Mouse (Mus musculus): Measurements from ENCODE around the gene Hcfc1r1. TPM values are rescaled to one million over a fixed set of nuclear protein-coding genes. Genes with fewer than 3 reads are reported as not detected.

The Hcfc1r1 gene
- polyA plus RNA-seq, 1 experiment from 2014 or later = 389 TPM

DNA sequence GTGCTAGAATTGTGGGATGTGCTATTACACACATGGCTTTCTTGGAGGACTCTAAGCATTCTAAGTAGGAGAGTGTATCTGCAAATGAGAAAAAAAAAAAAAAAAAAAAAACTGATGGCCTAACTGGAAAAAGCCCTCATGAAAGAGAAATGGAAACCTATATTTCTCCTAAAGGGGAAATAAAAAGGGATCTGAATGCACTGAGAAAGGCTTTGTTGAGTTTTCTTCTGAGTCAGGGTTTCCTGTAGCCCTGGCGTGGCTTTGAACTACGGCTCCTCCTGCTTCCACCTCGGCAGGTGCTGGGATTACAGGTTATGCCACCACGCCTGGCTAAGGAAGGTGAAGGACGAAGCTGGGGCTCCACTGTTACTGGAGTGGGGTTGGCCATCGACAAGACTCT is 19.4 kb upstream of the Hcfc1r1 start:
- 52% methylated on average over 6 of the region's 6 CpGs for WGBS (ENCODE audit: insufficient replicate concordance)
- no peak overlapping the region for H3K27ac ChIP-seq (ENCODE audit: low read depth, low read length)

DNA sequence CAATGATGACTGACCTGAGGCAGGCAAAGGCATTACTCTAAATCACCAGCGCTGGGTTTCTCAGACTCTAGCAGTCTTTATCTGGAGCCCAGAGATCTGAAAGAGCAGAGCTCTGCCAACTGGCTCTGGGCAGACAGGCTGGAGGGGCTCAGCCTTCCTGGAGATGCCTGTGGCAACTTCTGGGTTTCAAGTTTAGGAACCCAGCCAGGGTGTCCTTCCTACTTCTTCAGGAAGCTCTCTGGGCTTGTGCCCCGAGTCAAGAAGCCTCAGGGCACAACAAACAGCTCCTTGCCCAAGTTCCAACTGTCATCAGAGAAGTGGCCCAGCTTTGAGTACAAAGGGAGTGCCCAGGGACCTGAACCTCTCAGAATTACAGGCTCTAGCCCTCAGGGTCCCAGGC is 19.0 kb upstream of the Hcfc1r1 start:
- Histone ChIP-seq H3K9ac (ENCODE audit: low read depth, low read length) (no peak overlapping the region), H3K27me3 (ENCODE audit: control insufficient read depth, insufficient read depth, low read length) (peaks cover 8% of the 10 kb centered on the region)

More for the DNA sequence above, 19.4 kb upstream of the Hcfc1r1 start:
- Histone ChIP-seq H3K36me3 (ENCODE audit: control insufficient read depth, insufficient read depth, low read length) (no peaks in the 10 kb centered on the region), H3K4me1 (ENCODE audit: control insufficient read depth, insufficient read depth, low read length) (no peaks in the 10 kb centered on the region), H3K9me3 (replicated peaks; ENCODE audit: control insufficient read depth, low read length) (no peaks in the 10 kb centered on the region), H3K9ac (ENCODE audit: low read depth, low read length) (no peak overlapping the region), H3K4me3 (ENCODE audit: low read depth, low read length) (no peak overlapping the region), H3K4me2 (no peak overlapping the region), H3K27me3 (ENCODE audit: control insufficient read depth, insufficient read depth, low read length) (peaks cover 4% of the 10 kb centered on the region; the same call in 1 of the 2 replicates)
- ATAC-seq (replicated peaks; ENCODE audit: insufficient number of reproducible peaks, low FRiP score, low TSS enrichment) = no peak

DNA sequence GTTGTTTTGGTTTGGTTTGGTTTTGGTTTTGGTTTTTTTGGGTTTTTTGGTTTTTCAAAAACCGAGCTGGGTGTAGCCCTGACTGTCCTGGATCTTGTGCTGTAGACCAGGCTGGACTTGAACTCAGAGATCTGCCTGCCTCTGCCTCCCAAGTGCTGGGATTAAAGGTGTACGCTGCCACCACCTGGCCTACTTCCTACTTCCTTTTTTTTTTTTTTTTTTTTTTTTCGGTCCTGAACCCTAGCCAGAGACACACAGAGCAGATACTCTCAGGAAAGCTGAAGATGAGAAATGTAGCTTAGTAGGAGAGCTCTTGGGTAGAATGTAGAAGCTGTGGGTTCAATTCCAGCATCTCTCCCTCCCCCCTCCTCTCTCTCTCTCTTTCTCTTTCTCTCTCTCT is 14.9 kb upstream of the Hcfc1r1 start:
- ATAC-seq (replicated peaks; ENCODE audit: insufficient number of reproducible peaks, low FRiP score, low TSS enrichment) = no peak
- Histone ChIP-seq H3K9me3 (replicated peaks; ENCODE audit: control insufficient read depth, low read length) (no peaks in the 10 kb centered on the region), H3K27ac (ENCODE audit: low read depth, low read length) (no peak overlapping the region), H3K27me3 (ENCODE audit: control insufficient read depth, insufficient read depth, low read length) (peaks cover 46% of the 10 kb centered on the region), H3K9ac (ENCODE audit: low read depth, low read length) (no peak overlapping the region), H3K4me1 (ENCODE audit: control insufficient read depth, insufficient read depth, low read length) (no peaks in the 10 kb centered on the region), H3K36me3 (ENCODE audit: control insufficient read depth, insufficient read depth, low read length) (no peaks in the 10 kb centered on the region), H3K4me3 (ENCODE audit: low read depth, low read length) (no peak overlapping the region), H3K4me2 (no peak overlapping the region)
- 77% methylated on average over 3 of the region's 3 CpGs for WGBS (ENCODE audit: insufficient replicate concordance)

More for the DNA sequence above, 19.0 kb upstream of the Hcfc1r1 start:
- Histone ChIP-seq H3K4me3 (ENCODE audit: low read depth, low read length) (no peak overlapping the region), H3K9me3 (replicated peaks; ENCODE audit: control insufficient read depth, low read length) (no peaks in the 10 kb centered on the region), H3K36me3 (ENCODE audit: control insufficient read depth, insufficient read depth, low read length) (no peaks in the 10 kb centered on the region), H3K4me2 (no peak overlapping the region), H3K27ac (ENCODE audit: low read depth, low read length) (no peak overlapping the region), H3K4me1 (ENCODE audit: control insufficient read depth, insufficient read depth, low read length) (no peaks in the 10 kb centered on the region)
- 62% methylated on average over 2 of the region's 2 CpGs for WGBS (ENCODE audit: insufficient replicate concordance)
- no peak for ATAC-seq (replicated peaks; ENCODE audit: insufficient number of reproducible peaks, low FRiP score, low TSS enrichment)

GRCm38 (mm10) chr17:23660117-23660875 is 13.1 kb upstream of the Hcfc1r1 start, which contains the start of gene Bicdl2:
Gene Bicdl2, plus strand, starts transcription at chr17:23660506.
- H3K4me1 ChIP-seq (ENCODE audit: control insufficient read depth, insufficient read depth, low read length) = no peaks in the 10 kb centered on the region
- H3K9ac ChIP-seq (ENCODE audit: low read depth, low read length) = no peak within 1 kb of the TSS
- H3K27me3 ChIP-seq (ENCODE audit: control insufficient read depth, insufficient read depth, low read length) = peaks cover 46% of the 10 kb centered on the region
- H3K36me3 ChIP-seq (ENCODE audit: control insufficient read depth, insufficient read depth, low read length) = no peaks in the 10 kb centered on the region
- no peak within 1 kb of the TSS for H3K27ac ChIP-seq (ENCODE audit: low read depth, low read length)
- 9% methylated on average over 27 of the region's 27 CpGs for WGBS (ENCODE audit: insufficient replicate concordance)
- H3K4me2 ChIP-seq = peak within 1 kb of the TSS; percentile 7; the same call in 1 of the 2 replicates
- ATAC-seq (replicated peaks; ENCODE audit: insufficient number of reproducible peaks, low FRiP score, low TSS enrichment) = no peak
- peak within 1 kb of the TSS; percentile 11; the same call in 1 of the 2 replicates for H3K4me3 ChIP-seq (ENCODE audit: low read depth, low read length)
- H3K9me3 ChIP-seq (replicated peaks; ENCODE audit: control insufficient read depth, low read length) = no peaks in the 10 kb centered on the region

DNA sequence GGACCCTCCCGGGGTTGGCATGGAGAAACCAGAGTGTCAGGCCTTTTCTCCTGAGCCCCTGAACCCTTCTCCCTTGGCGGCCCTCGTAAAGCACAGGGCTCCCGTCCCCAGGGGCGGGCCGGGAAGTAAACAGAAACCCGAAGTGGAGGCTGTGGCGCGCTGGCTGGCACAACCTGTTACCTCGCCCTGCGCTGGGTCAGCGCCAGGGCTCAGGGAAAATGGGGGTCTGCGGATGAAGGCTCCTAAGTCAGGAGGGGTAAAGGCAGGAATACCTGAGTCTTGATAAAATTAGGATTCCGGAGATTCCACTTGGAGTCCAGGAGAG is 12.6 kb upstream of the Hcfc1r1 start:
- Histone ChIP-seq H3K27me3 (ENCODE audit: control insufficient read depth, insufficient read depth, low read length) (peaks cover 46% of the 10 kb centered on the region), H3K9me3 (replicated peaks; ENCODE audit: control insufficient read depth, low read length) (no peaks in the 10 kb centered on the region), H3K27ac (ENCODE audit: low read depth, low read length) (no peak overlapping the region), H3K36me3 (ENCODE audit: control insufficient read depth, insufficient read depth, low read length) (no peaks in the 10 kb centered on the region), H3K4me3 (ENCODE audit: low read depth, low read length) (no peak overlapping the region), H3K4me1 (ENCODE audit: control insufficient read depth, insufficient read depth, low read length) (no peaks in the 10 kb centered on the region), H3K9ac (ENCODE audit: low read depth, low read length) (no peak overlapping the region), H3K4me2 (peak overlapping the region; percentile 7; the same call in 1 of the 2 replicates)
- no peak for ATAC-seq (replicated peaks; ENCODE audit: insufficient number of reproducible peaks, low FRiP score, low TSS enrichment)
- WGBS (ENCODE audit: insufficient replicate concordance) = 2% methylated on average over 14 of the region's 14 CpGs

DNA sequence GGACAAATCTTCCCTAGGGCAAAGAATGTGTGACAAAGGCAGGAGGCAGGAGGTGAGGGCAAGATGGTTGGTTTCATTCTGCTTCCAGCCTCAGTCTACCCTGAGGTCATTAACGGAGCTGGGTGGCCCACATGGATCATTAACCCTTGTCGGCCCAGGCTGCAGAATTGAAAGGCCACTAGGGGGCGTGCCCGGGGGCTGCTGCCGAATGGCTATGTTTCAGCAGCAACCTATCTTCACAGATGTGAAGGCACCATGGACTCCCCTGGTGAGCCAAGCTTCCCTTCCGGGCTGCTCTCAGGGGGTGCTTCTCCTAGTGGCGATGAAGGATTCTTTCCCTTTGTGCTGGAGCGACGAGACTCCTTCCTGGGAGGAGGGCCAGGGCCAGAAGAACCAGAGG is 11.9 kb upstream of the Hcfc1r1 start:
- no peak overlapping the region for H3K4me2 ChIP-seq
- ATAC-seq (replicated peaks; ENCODE audit: insufficient number of reproducible peaks, low FRiP score, low TSS enrichment) = no peak
- no peaks in the 10 kb centered on the region for H3K9me3 ChIP-seq (replicated peaks; ENCODE audit: control insufficient read depth, low read length)
- H3K27me3 ChIP-seq (ENCODE audit: control insufficient read depth, insufficient read depth, low read length) = peaks cover 44% of the 10 kb centered on the region
- no peak overlapping the region for H3K27ac ChIP-seq (ENCODE audit: low read depth, low read length)
- H3K9ac ChIP-seq (ENCODE audit: low read depth, low read length) = no peak overlapping the region
- H3K4me1 ChIP-seq (ENCODE audit: control insufficient read depth, insufficient read depth, low read length) = no peaks in the 10 kb centered on the region
- 0 out of 2 replicates have a peak, but pooled peaks cover 3% of the 10 kb centered on the region for H3K36me3 ChIP-seq (ENCODE audit: control insufficient read depth, insufficient read depth, low read length)
- WGBS (ENCODE audit: insufficient replicate concordance) = 2% methylated on average over 9 of the region's 9 CpGs
- H3K4me3 ChIP-seq (ENCODE audit: low read depth, low read length) = no peak overlapping the region

- 14% methylated on average over 5 of the region's 5 CpGs for WGBS (ENCODE audit: insufficient replicate concordance)
These were observed 8.8 kb upstream of the Hcfc1r1 start for GRCm38 (mm10) chr17:23664556-23665021.

GRCm38 (mm10) chr17:23665511-23665910 is 7.9 kb upstream of the Hcfc1r1 start:
- Histone ChIP-seq H3K27ac (ENCODE audit: low read depth, low read length) (no peak overlapping the region), H3K4me1 (ENCODE audit: control insufficient read depth, insufficient read depth, low read length) (no peaks in the 10 kb centered on the region), H3K4me2 (no peak overlapping the region), H3K36me3 (ENCODE audit: control insufficient read depth, insufficient read depth, low read length) (peaks cover 22% of the 10 kb centered on the region), H3K9me3 (replicated peaks; ENCODE audit: control insufficient read depth, low read length) (no peaks in the 10 kb centered on the region), H3K9ac (ENCODE audit: low read depth, low read length) (no peak overlapping the region), H3K27me3 (ENCODE audit: control insufficient read depth, insufficient read depth, low read length) (peaks cover 27% of the 10 kb centered on the region), H3K4me3 (ENCODE audit: low read depth, low read length) (no peak overlapping the region)
- no peak for ATAC-seq (replicated peaks; ENCODE audit: insufficient number of reproducible peaks, low FRiP score, low TSS enrichment)
- 78% methylated on average over 14 of the region's 14 CpGs for WGBS (ENCODE audit: insufficient replicate concordance)

More at GRCm38 (mm10) chr17:23664556-23665021, 8.8 kb upstream of the Hcfc1r1 start:
- no peak for ATAC-seq (replicated peaks; ENCODE audit: insufficient number of reproducible peaks, low FRiP score, low TSS enrichment)
- H3K4me3 ChIP-seq (ENCODE audit: low read depth, low read length) = no peak overlapping the region
- H3K27me3 ChIP-seq (ENCODE audit: control insufficient read depth, insufficient read depth, low read length) = peaks cover 37% of the 10 kb centered on the region
- no peaks in the 10 kb centered on the region for H3K9me3 ChIP-seq (replicated peaks; ENCODE audit: control insufficient read depth, low read length)
- H3K27ac ChIP-seq (ENCODE audit: low read depth, low read length) = no peak overlapping the region
- peaks cover 17% of the 10 kb centered on the region for H3K36me3 ChIP-seq (ENCODE audit: control insufficient read depth, insufficient read depth, low read length)
- H3K4me2 ChIP-seq = no peak overlapping the region
- H3K9ac ChIP-seq (ENCODE audit: low read depth, low read length) = no peak overlapping the region
- H3K4me1 ChIP-seq (ENCODE audit: control insufficient read depth, insufficient read depth, low read length) = no peaks in the 10 kb centered on the region
